Comparison of ENCODE assay signal across 8 mouse cellular contexts in the genomic region with DNA sequence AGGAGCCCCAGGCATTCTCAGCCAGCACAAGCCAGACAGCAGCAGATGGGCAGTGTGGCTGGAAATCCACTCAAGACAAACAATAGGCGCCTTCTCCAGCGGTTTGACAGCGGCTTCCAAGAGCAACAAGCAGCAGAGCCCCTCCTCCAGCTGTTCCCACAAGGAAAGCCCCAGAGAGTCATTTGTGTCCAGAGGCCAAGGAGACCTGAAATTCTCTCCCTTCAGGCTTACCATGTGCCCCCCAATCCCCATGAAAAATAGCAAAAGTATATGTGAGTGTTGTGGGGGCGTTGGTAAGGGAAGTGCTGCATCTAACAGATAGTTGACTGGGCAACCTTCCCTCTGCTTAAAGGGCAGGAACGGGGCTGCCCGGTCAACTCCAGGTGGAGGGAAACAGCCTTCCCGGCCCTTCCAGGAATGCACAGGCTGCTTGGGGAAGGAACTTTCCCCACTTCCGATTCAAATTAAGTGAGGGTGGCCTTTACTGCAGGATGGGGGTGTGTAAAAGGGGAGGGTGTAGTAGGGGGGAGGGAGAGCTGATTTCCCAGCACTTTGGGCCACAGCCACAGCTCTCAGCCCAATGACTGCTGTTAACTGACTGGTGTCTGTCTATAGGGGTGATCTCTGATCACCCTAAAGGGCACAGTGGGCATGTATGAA. TPM values are rescaled to one million over a fixed set of nuclear protein-coding genes. Genes with fewer than 3 reads are reported as not detected.
DNase-seq lines count a peak whose midpoint lies in the region; ATAC-seq lines count a peak whose summit lies in the region.

No protein-coding gene starts in this region.

- H3K9ac ChIP-seq in neural tube, embryonic 15.5 days (replicated peaks), result no peak overlapping the region

- no peak for ATAC-seq in megakaryocyte, adult 5-6 weeks (ENCODE audit: poor library complexity, severe bottlenecking)
- peak; percentile 12; the same call in 1 of the 2 replicates for ATAC-seq in neural tube, embryonic 15.5 days (ENCODE audit: low FRiP score)

- no peaks in the 10 kb centered on the region for H3K36me3 ChIP-seq in megakaryocyte, embryonic 14.5 days (replicated peaks; ENCODE audit: low read length)
- H3K36me3 ChIP-seq in limb, embryonic 10.5 days, result no peaks in the 10 kb centered on the region
- H3K36me3 ChIP-seq in neural tube, embryonic 15.5 days, result no peaks in the 10 kb centered on the region

- H3K27ac ChIP-seq in limb, embryonic 10.5 days, result peak overlapping the region; percentile 89
- H3K27ac ChIP-seq in neural tube, embryonic 15.5 days (replicated peaks), result peak overlapping the region; percentile 67

- H3K27me3 ChIP-seq in megakaryocyte, embryonic 14.5 days (replicated peaks), result peaks cover 93% of the 10 kb centered on the region
- H3K27me3 ChIP-seq in limb, embryonic 10.5 days (ENCODE audit: low read depth, poor library complexity, severe bottlenecking), result peaks cover 49% of the 10 kb centered on the region
- H3K27me3 ChIP-seq in neural tube, embryonic 15.5 days (replicated peaks), result no peaks in the 10 kb centered on the region

- H3K4me2 ChIP-seq in neural tube, embryonic 15.5 days, result peak overlapping the region; percentile 78

- WGBS in limb, embryonic 10.5 days, result 9% methylated on average over 8 of the region's 8 CpGs
- WGBS in neural tube, embryonic 15.5 days, result 14% methylated on average over 8 of the region's 8 CpGs

- no peaks in the 10 kb centered on the region for H3K9me3 ChIP-seq in megakaryocyte, embryonic 14.5 days
- no peaks in the 10 kb centered on the region for H3K9me3 ChIP-seq in limb, embryonic 10.5 days (replicated peaks)
- H3K9me3 ChIP-seq in neural tube, embryonic 15.5 days (replicated peaks), result no peaks in the 10 kb centered on the region

- peaks cover 39% of the 10 kb centered on the region for H3K4me1 ChIP-seq in megakaryocyte, embryonic 14.5 days
- H3K4me1 ChIP-seq in limb, embryonic 10.5 days, result peaks cover 57% of the 10 kb centered on the region
- peaks cover 51% of the 10 kb centered on the region for H3K4me1 ChIP-seq in neural tube, embryonic 15.5 days

- intact Hi-C loops in left cerebral cortex, postnatal 36 days (cut with DNase I), result loop anchor here (5.0 kb wide), 1 partner anchor 42 kb away; no protein-coding TSS in a partner anchor

- H3K4me3 ChIP-seq in megakaryocyte, embryonic 14.5 days (replicated peaks), result peak overlapping the region; percentile 28
- H3K4me3 ChIP-seq in limb, embryonic 10.5 days, result peak overlapping the region; percentile 84
- H3K4me3 ChIP-seq in neural tube, embryonic 15.5 days (replicated peaks), result 0 out of 2 replicates have a peak overlapping the region, but pooled peaks have one; percentile 1

- peak; percentile 80 for DNase-seq in heart, adult 8-10 months (ENCODE audit: low spot score)
- peak; percentile 49 for DNase-seq in limb, embryonic 10.5 days (ENCODE audit: low spot score)
- DNase-seq in thymus, postnatal 36 days, result no peak
- no peak for DNase-seq in left cerebral cortex, postnatal 36 days (ENCODE audit: low spot score in 2 of 2)
- no peak for DNase-seq in cerebellum, adult 8-10 months

RNA-seq across cellular contexts. Expression of a gene that starts 0.9 kb away (rescaled TPM):
- polyA plus RNA-seq in megakaryocyte, embryonic 14.5 days (2012; ENCODE audit: insufficient read depth, low replicate concordance), result not detected in 2 replicates
- total RNA-seq in megakaryocyte, adult 5-6 weeks (2015), result not detected in 2 replicates
- total RNA-seq in megakaryocyte, adult 5-6 weeks (2017), result 0.29 TPM in 1 of 2 replicates, not detected in the other
- total RNA-seq in heart, adult 8-10 months (2022), result 1 to 10 TPM; 3.1 to 5.5 (median 4.2) TPM
- polyA plus RNA-seq in limb, embryonic 10.5 days (2016; fragmentation: Nextera tagmentation; extraction: Ambion mirVana), result 20.4 and 27.2 TPM in 2 replicates
- polyA plus RNA-seq in neural tube, embryonic 15.5 days (2015; fragmentation: Nextera tagmentation; extraction: Ambion mirVana), result 24.9 and 25.8 TPM in 2 replicates
- 10 to 100 TPM; 19.7 to 30.6 TPM for total RNA-seq in left cerebral cortex, postnatal 36 days (2021)

Comparison
In these comparisons a context has a peak if more than half of its experiments do, and no peak if none do; other contexts are left out.
1. H3K4me3 ChIP-seq: peak in every context shown above with its lines; median percentile 84 in limb, embryonic 10.5 days; 28 in megakaryocyte, embryonic 14.5 days; 1 in neural tube, embryonic 15.5 days.
2. DNase-seq: peak in heart, adult 8-10 months (single experiment) and limb, embryonic 10.5 days (single experiment); none in thymus, postnatal 36 days (0 of 2), left cerebral cortex, postnatal 36 days (0 of 2) and cerebellum, adult 8-10 months (single experiment).